Comparison of ENCODE assay signal across 24 mouse cellular contexts in the genomic region with DNA sequence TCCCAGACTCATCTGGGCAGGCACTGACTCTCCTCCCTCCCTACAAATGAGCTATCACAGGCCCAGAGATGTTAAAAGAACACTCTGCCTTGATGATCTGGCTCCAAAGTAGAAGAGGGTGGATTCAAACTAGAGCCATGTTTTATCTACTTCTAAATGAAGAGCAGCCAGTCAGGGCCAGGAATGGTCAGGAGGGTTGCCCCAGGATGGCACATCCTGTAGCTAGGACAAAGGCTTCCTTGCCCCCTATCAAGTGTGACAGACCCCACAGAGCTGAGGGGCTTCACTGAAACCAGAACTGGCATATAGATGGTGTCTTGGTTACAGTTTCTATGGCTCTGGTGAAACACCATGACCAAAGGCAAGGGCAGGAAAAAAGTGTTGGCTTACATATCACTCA. TPM values are rescaled to one million over a fixed set of nuclear protein-coding genes. Genes with fewer than 3 reads are reported as not detected.
"Had no signal": no experiment of that assay in that cellular context is flagged by ENCODE, and none has a peak within 500 bp of the region (broad histone marks: within the 10 kb centered on the region; RNA-seq: fewer than 3 reads in every experiment).

No protein-coding gene starts in this region.

- H3K4me1 ChIP-seq: midbrain, embryonic 12.5 days; neural tube, embryonic 12.5 days; stomach, embryonic 15.5 days had no signal

- ATAC-seq: midbrain, embryonic 16.5 days had no signal

- H3K4me2 ChIP-seq: lung, embryonic 14.5 days; midbrain, embryonic 12.5 days; neural tube, embryonic 12.5 days; stomach, embryonic 15.5 days had no signal

- H3K9ac ChIP-seq: liver, embryonic 14.5 days; lung, embryonic 14.5 days; midbrain, embryonic 12.5 days; neural tube, embryonic 12.5 days; stomach, embryonic 15.5 days had no signal

- H3K27me3 ChIP-seq: midbrain, embryonic 12.5 days; neural tube, embryonic 12.5 days; stomach, embryonic 15.5 days had no signal

- H3K9me3 ChIP-seq: midbrain, embryonic 12.5 days; neural tube, embryonic 12.5 days; stomach, embryonic 15.5 days had no signal

- DNase-seq: lung, adult 18-20 months; lung, embryonic 14.5 days; lung, postnatal 10 days; lung, postnatal 4 days; midbrain, embryonic 14.5 days; right cerebral cortex, postnatal 14 days; thymus, adult 2 months; thymus, postnatal 25 days; thymus, postnatal 4 days had no signal

- H3K36me3 ChIP-seq: midbrain, embryonic 12.5 days; neural tube, embryonic 12.5 days; stomach, embryonic 15.5 days had no signal

- H3K4me3 ChIP-seq: megakaryocyte, embryonic 14.5 days; midbrain, embryonic 12.5 days; neural tube, embryonic 12.5 days; stomach, embryonic 15.5 days had no signal

- H3K27ac ChIP-seq: liver, embryonic 14.5 days; midbrain, embryonic 12.5 days; neural tube, embryonic 12.5 days; stomach, embryonic 15.5 days; stomach, postnatal 0 days had no signal

RNA-seq across cellular contexts. Expression of gene AL607142.1, which starts 12.3 kb away (rescaled TPM):
- total RNA-seq: megakaryocyte progenitor cell, adult 5-6 weeks; monocyte, adult 5-6 weeks; neutrophil, adult 5-6 weeks had no signal
- polyA plus RNA-seq: liver, embryonic 14.5 days; liver, embryonic 16.5 days; lung, embryonic 14.5 days; lung, embryonic 16.5 days; midbrain, embryonic 12.5 days; midbrain, embryonic 14.5 days; midbrain, embryonic 16.5 days; neural tube, embryonic 12.5 days; neural tube, embryonic 14.5 days; stomach, embryonic 15.5 days; stomach, postnatal 0 days; testis, adult 2 months; thymus, adult 2 months; urinary bladder, adult 2 months had no signal
